Mouse (Mus musculus): ENCODE data around the gene Ncapd3.

GRCm38 (mm10) chr9:27126543-27126942, 96.6 kb downstream of the Ncapd3 start:
- TF ChIP-seq CTCF (IDR thresholded peaks at IDR 0.05; ENCODE audit: low read depth, low read length) (no peak), POLR2A (IDR thresholded peaks at IDR 0.05; ENCODE audit: extremely low read depth, insufficient read depth, low read length) (no peak)
